Mouse (Mus musculus) liver, embryonic 13.5 days (tissue): Measurements from ENCODE around the gene Rad54l2. TPM values are rescaled to one million over a fixed set of nuclear protein-coding genes. Genes with fewer than 3 reads are reported as not detected.

Source experiments
- ATAC-seq: fragments of 200-750 bp; cut with Nextera tagmentation; 2 replicates; pipeline ENCODE4 v1.8.0; 2017; ENCODE audit warnings: low read depth, mild to moderate bottlenecking, moderate number of reproducible peaks, moderate library complexity
- DNase-seq: peaks from one replicate; pipeline ENCODE4 v3.0.0; 2022
- H3K27ac ChIP-seq: fragments of 300-500 bp; sonication (generic); 2 replicates; pipeline ENCODE4 v1.5.1; 2015; ENCODE audit warnings: moderate library complexity, mild to moderate bottlenecking, inconsistent platforms
- H3K27me3 ChIP-seq: fragments of 300-500 bp; sonication (generic); 2 replicates; pipeline ENCODE4 v1.6.1; 2015; ENCODE audit warnings: mild to moderate bottlenecking, inconsistent platforms
- H3K36me3 ChIP-seq: fragments of 300-500 bp; sonication (generic); 2 replicates; pipeline ENCODE4 v1.6.1; 2015; ENCODE audit warnings: mild to moderate bottlenecking, inconsistent platforms
- H3K4me1 ChIP-seq: fragments of 300-500 bp; sonication (generic); replicated peaks from 2 replicates; pipeline ENCODE4 v1.6.1; 2015; ENCODE audit warnings: inconsistent platforms
- H3K4me2 ChIP-seq: fragments of 300-500 bp; sonication (generic); 2 replicates; pipeline ENCODE4 v1.6.1; 2015; ENCODE audit warnings: inconsistent platforms, mild to moderate bottlenecking, moderate library complexity
- H3K4me3 ChIP-seq: fragments of 300-500 bp; sonication (generic); replicated peaks from 2 replicates; pipeline ENCODE4 v1.5.1; 2015; ENCODE audit warnings: mild to moderate bottlenecking, inconsistent platforms
- H3K9ac ChIP-seq: fragments of 300-500 bp; sonication (generic); 2 replicates; pipeline ENCODE4 v1.6.1; 2015; ENCODE audit warnings: mild to moderate bottlenecking, inconsistent platforms
- H3K9me3 ChIP-seq: fragments of 300-500 bp; sonication (generic); replicated peaks from 2 replicates; pipeline ENCODE4 v1.6.1; 2016; ENCODE audit warnings: inconsistent platforms
- WGBS: fragments of 180-500 bp; shearing (Covaris S2); methylation state at CpG from one replicate; pipeline ENCODE4 v1.1.7; 2015; ENCODE audit not compliant: insufficient replicate concordance; 5-methylcytosine and 5-hydroxymethylcytosine counted together
- polyA plus RNA-seq: library from polyadenylated mRNA; unstranded; fragments of >200 nt; fragmentation: Nextera tagmentation; extraction: Ambion mirVana; gene quantifications from 2 replicates; pipeline ENCODE4 v1.2.1, GENCODE M21; 2015

Rad54l2 gene
- polyA plus RNA-seq, 1 experiment from 2014 or later, result 2.0 TPM

GRCm38 (mm10) chr9:106652720-106653119 lies 136.3 kb downstream of the Rad54l2 start:
- H3K4me2 ChIP-seq, result no peak overlapping the region
- H3K4me3 ChIP-seq, result no peak overlapping the region
- DNase-seq (no peak), ATAC-seq (no peak)
- WGBS, result 58% methylated on average over 1 of the region's 1 CpGs
- no peaks in the 10 kb centered on the region for H3K9me3 ChIP-seq
- H3K27me3 ChIP-seq, result peaks cover 37% of the 10 kb centered on the region
- no peak overlapping the region for H3K9ac ChIP-seq
- no peaks in the 10 kb centered on the region for H3K36me3 ChIP-seq
- H3K4me1 ChIP-seq, result 0 out of 2 replicates have a peak, but pooled peaks cover 3% of the 10 kb centered on the region
- no peak overlapping the region for H3K27ac ChIP-seq

- no peak for DNase-seq
- no peaks in the 10 kb centered on the region for H3K4me1 ChIP-seq
- no peak for ATAC-seq
- H3K9ac ChIP-seq, result no peak overlapping the region
- WGBS, result 60% methylated on average over 27 of the region's 27 CpGs
- H3K36me3 ChIP-seq, result no peaks in the 10 kb centered on the region
- H3K4me2 ChIP-seq, result no peak overlapping the region
- no peak overlapping the region for H3K27ac ChIP-seq
- no peak overlapping the region for H3K4me3 ChIP-seq
- no peaks in the 10 kb centered on the region for H3K9me3 ChIP-seq
- H3K27me3 ChIP-seq, result no peaks in the 10 kb centered on the region
These were observed 141.8 kb downstream of the Rad54l2 start for GRCm38 (mm10) chr9:106647226-106647625.

- Histone ChIP-seq H3K27me3 (no peaks in the 10 kb centered on the region), H3K4me2 (no peak overlapping the region), H3K9me3 (no peaks in the 10 kb centered on the region), H3K4me1 (no peaks in the 10 kb centered on the region), H3K9ac (no peak overlapping the region), H3K4me3 (no peak overlapping the region), H3K36me3 (no peaks in the 10 kb centered on the region), H3K27ac (no peak overlapping the region)
- DNase-seq (no peak), ATAC-seq (no peak)
- WGBS, result 70% methylated on average over 9 of the region's 9 CpGs
These were observed 143.2 kb downstream of the Rad54l2 start for GRCm38 (mm10) chr9:106645684-106646271.

GRCm38 (mm10) chr9:106643787-106644186 lies 145.2 kb downstream of the Rad54l2 start:
- no peak overlapping the region for H3K9ac ChIP-seq
- H3K36me3 ChIP-seq, result no peaks in the 10 kb centered on the region
- H3K9me3 ChIP-seq, result no peaks in the 10 kb centered on the region
- 54% methylated on average over 6 of the region's 6 CpGs for WGBS
- no peak for DNase-seq
- no peaks in the 10 kb centered on the region for H3K4me1 ChIP-seq
- no peaks in the 10 kb centered on the region for H3K27me3 ChIP-seq
- no peak for ATAC-seq
- H3K4me3 ChIP-seq, result no peak overlapping the region
- H3K4me2 ChIP-seq, result no peak overlapping the region
- no peak overlapping the region for H3K27ac ChIP-seq

- H3K27ac ChIP-seq, result no peak overlapping the region
- H3K27me3 ChIP-seq, result no peaks in the 10 kb centered on the region
- no peaks in the 10 kb centered on the region for H3K36me3 ChIP-seq
- no peaks in the 10 kb centered on the region for H3K9me3 ChIP-seq
- no peaks in the 10 kb centered on the region for H3K4me1 ChIP-seq
- H3K4me3 ChIP-seq, result no peak overlapping the region
- no peak overlapping the region for H3K4me2 ChIP-seq
- no peak overlapping the region for H3K9ac ChIP-seq
- 24% methylated on average over 7 of the region's 7 CpGs for WGBS
- ATAC-seq (peak; percentile 51), DNase-seq (peak; percentile 68)
These were observed 145.9 kb downstream of the Rad54l2 start for GRCm38 (mm10) chr9:106643128-106643527.

GRCm38 (mm10) chr9:106641346-106641745 lies 147.6 kb downstream of the Rad54l2 start:
- 25% methylated on average over 5 of the region's 5 CpGs for WGBS
- DNase-seq (no peak), ATAC-seq (no peak)
- Histone ChIP-seq H3K27me3 (no peaks in the 10 kb centered on the region), H3K4me3 (no peak overlapping the region), H3K27ac (no peak overlapping the region), H3K36me3 (no peaks in the 10 kb centered on the region), H3K9me3 (no peaks in the 10 kb centered on the region), H3K9ac (no peak overlapping the region), H3K4me2 (no peak overlapping the region), H3K4me1 (no peaks in the 10 kb centered on the region)

GRCm38 (mm10) chr9:106638154-106638553 lies 150.8 kb downstream of the Rad54l2 start:
- no peak for DNase-seq
- no peak overlapping the region for H3K4me2 ChIP-seq
- H3K4me3 ChIP-seq, result no peak overlapping the region
- no peak overlapping the region for H3K9ac ChIP-seq
- ATAC-seq, result no peak
- no peak overlapping the region for H3K27ac ChIP-seq
- H3K9me3 ChIP-seq, result no peaks in the 10 kb centered on the region
- H3K27me3 ChIP-seq, result no peaks in the 10 kb centered on the region
- H3K4me1 ChIP-seq, result no peaks in the 10 kb centered on the region
- no peaks in the 10 kb centered on the region for H3K36me3 ChIP-seq
- WGBS, result 71% methylated on average over 8 of the region's 8 CpGs

Other genes with a start within 250 kb of the Rad54l2 start
- gene Iqcf3, start 227.6 kb downstream of the Rad54l2 start, polyA plus RNA-seq, result not detected in 2 replicates
- not detected in 2 replicates for gene Iqcf4, start 218.2 kb downstream of the Rad54l2 start, polyA plus RNA-seq
- gene Iqcf6, start 162.6 kb downstream of the Rad54l2 start, polyA plus RNA-seq, result not detected in 2 replicates
- gene Grm2, start 133.1 kb downstream of the Rad54l2 start, polyA plus RNA-seq, result not detected in 2 replicates
- 14.1 and 16.3 TPM in 2 replicates for gene Tex264, start 103.3 kb downstream of the Rad54l2 start, polyA plus RNA-seq
- gene Dcaf1, start 32.7 kb upstream of the Rad54l2 start, polyA plus RNA-seq, result 12.0 and 16.6 TPM in 2 replicates
- 2.7 and 2.8 TPM in 2 replicates for gene Rbm15b, start 98.2 kb upstream of the Rad54l2 start, polyA plus RNA-seq
- gene Manf, start 102.8 kb upstream of the Rad54l2 start, polyA plus RNA-seq, result 197 and 237 TPM in 2 replicates